Mouse (Mus musculus): ENCODE measurements around the gene Skida1.

- TF ChIP-seq USF1 (IDR thresholded peaks at IDR 0.05; ENCODE audit: low read depth) (no peak), MYOG (IDR thresholded peaks at IDR 0.05; ENCODE audit: control insufficient read depth, extremely low read depth, insufficient read length) (no peak), CTCF (IDR thresholded peaks at IDR 0.05; ENCODE audit: control insufficient read depth, insufficient read depth, insufficient read length) (no peak), CEBPB (IDR thresholded peaks at IDR 0.05; ENCODE audit: low read depth) (no peak), MYOD1 (IDR thresholded peaks at IDR 0.05; ENCODE audit: control insufficient read depth, insufficient read length, low read depth) (no peak), FOSL1 (IDR thresholded peaks at IDR 0.05; ENCODE audit: insufficient read depth, low read length, poor library complexity, severe bottlenecking) (no peak)
Observed at GRCm38 (mm10) chr2:18045143-18045780, 3.6 kb downstream of the Skida1 start.

All from C2C12 (cell line).